Mouse (Mus musculus): ENCODE data around the gene Luzp2.

Luzp2 gene

DNA sequence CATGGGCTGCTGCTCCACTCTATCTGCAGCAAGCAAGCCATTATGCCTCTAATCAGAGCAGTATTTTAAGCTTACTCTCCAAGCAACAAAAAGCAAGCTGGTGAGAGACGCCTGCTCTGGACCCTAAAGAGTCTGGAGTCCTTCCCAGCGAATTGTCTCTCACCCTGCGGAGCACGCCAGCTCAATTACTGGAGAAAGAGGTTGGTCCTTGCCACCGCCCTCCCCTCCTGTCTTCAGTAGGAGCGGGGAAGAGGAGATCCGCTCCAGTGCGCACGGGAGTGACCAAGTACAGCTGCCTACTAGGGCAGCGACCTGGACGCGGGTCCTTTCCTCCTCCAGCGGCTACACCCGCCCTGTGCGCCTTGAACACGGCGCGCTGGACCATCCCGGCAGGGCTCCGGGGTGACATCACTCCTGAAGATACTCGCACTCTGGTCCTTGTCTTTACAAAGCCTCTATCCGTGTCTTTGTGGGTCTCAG lies at the start of gene Luzp2:
TSS of gene Luzp2 (plus strand) at position 127 of the 480 bp plus-strand sequence.
- DNase-seq = no peak

DNA sequence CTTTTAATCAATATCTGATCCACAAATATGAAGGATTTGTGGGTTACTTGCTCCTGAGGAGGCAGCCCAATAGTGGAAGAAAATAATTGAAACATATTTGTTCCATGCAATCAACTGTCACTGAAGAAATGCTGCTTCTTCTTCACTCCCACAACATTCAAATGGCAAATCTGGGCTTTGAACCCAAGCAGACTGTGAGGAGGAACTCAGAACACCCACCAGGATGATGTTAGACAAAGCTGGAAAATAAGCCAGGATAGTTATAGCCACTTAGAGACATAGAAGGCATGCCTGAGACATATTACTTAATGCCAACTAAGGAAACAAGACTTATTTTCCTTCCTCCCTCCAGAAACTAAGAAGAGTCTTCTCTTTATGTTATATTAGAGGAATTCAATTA lies 47.8 kb upstream of the Luzp2 start:
- no peak for DNase-seq

DNA sequence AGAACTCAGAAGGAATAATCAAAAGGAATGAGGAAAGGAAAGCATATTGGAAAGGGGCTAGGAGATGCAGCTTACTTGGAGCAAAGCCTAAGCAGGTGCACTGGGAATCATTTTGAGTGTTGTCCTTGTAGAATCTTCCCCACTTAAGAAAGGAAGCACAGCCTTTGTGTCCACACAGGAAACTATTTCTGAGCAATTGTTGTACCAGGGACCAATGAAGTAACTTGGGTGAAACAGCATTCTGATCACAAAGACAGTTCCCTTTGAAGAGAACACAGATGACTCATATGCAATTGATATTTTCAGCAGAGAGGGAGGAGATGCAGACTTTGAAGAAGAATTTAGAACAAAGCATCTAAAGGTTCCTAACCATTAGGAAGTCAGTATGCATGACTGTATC lies 16.7 kb upstream of the Luzp2 start:
- DNase-seq = no peak

DNA sequence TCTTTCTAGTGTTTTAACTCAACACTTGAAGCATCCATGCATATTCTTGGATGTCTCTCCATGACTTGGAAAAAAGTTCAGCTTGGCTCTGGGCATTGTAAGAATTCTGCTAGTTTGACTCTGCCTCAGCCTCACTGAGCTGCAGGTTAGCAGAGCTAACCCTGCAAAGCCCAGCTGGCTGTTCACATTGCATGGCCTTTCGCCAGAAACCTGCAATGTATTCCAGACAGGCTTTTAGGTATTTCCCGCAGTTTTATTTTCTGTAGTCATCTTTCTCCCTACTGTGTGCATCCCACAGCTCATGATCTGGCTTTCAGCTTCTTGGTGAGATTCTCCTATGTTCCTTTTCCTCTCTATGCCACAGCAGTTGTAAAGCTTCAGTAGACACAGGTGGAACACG lies 6.5 kb upstream of the Luzp2 start:
- no peak for DNase-seq

DNA sequence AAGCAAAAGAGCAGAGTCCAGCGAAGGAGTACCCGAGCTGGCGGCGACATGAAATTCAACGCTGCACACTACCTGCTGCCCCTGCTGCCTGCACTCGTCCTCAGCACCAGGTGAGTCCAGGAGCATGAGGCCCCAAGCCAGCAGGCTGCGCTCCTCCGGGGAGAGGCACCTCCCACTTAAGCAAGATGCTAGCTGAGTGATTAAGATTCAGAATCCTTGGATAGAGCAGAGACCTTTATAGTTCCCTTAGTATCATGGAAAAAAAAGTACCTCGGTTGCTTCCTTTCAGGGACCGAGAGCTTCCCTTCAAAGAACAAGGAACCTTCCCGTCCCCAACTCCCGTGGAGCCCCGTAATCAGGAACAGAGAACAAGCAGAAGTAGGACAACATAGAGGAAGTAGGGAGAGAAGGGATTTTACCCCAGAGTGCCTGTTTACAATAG lies 634 bp downstream of the Luzp2 start:
- no peak for DNase-seq

DNA sequence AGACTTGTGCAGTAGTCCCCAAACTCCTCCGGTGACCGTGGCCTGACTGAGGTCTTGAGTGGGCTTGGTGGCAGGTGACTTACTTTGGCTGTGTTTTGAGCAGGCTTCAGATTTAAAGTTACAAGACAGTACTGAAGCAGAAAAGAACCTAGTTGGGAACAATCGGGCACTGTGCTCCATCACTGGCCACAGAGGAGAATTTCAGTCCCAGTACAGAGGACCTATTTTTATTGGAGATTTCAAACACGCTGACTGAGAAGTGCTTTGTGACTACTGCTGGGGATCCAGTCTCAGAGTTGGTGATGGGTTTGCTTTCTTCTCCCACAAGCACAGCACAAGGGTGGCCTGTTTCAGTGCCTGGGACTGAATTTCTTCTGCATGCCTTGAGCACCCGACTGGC lies 1.1 kb downstream of the Luzp2 start:
- DNase-seq = no peak

DNA sequence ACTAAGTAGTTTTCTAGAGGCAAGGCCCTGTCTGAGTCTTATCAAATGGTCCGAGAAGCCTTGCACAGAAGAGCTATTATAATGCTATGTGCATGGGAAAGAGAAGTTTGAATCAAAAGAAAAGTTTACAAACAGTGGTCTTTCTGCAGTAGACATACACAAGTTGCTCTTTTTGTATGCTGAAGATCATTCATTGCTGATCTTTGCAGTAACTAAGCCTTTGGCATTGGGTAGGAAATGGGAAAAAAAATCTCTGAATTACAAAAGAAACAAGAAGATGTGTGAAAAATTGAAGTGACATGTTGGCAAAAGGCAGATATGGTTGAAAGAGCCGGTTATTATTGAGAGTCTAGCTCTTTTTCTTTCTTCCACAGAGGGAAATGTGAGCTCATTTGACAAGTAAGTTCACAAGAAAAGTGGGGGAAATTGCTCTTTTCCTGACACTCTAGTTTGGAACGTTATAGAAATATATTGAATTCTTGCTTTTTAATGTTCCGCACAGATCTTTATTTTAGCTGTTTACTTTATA lies 7.6 kb downstream of the Luzp2 start:
- DNase-seq = no peak

DNA sequence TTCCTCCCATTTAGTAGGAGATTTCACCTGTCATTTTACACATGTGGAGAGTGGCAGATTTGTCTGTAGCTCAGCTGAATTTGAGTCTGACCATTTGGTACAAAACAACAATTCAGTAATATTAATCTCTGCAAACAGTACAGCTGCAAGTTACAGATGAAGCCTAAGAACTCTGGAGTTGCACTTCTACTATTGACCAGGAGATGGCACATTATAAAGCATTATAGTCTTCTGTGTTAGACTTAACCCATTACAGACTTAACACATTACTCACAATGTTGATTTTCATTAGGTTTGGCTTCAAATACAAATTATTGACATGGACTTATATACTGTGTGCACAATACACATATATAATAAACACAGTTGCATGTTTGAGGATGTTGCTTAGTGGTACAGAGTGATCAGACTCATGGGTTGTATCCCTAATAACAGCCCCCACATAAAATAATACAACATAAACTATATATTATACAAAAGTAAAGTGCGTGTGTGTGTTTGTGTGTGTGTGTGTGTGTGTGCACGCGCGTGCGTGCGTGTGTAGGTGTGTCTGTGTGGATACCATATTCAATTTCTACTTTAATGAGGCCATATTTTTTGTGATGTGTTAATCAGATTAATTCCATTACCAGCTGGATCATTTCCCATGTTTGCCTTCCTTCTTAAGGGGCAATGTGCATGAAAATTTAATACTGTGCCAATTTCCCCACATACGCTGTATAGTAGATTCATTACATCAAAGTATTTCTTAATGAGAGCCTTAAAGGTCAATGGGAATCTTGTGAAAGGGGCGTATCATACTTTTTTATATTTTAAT lies 10.8 kb downstream of the Luzp2 start:
- no peak for DNase-seq

DNA sequence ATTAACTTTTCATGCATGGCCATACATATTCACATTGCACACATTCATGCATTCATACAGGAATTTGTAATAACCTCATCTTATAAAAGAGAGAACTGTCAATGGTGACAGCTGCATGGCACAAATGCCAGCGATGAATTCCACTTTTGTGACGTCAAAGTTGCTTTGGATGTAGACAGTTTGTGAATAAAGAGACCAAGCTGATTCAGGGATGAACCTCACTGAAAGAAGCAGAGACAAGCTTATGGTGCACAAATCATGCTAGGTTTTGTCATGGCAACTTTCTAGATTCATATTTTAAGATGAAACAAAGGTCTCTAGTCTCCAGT lies 11.4 kb downstream of the Luzp2 start:
- DNase-seq = no peak

DNA sequence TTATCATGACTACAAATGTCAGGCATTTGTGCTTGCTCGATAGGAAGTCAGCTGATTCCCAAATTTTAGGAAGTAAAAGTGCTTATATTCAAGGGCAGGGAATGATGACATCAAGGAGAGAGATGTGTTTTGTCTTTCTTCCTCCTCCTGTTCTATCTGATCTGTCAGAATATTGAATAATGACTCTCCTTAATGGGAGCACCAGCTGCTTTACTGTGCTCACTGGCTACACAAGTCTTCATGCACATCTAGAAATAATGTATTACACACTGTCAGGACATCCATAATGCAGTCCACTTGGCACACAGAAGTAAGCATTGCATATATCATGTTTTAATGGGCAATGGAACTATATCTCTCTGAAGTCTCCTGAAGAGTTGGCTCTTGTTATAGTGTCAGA lies 17.6 kb downstream of the Luzp2 start:
- DNase-seq = no peak

DNA sequence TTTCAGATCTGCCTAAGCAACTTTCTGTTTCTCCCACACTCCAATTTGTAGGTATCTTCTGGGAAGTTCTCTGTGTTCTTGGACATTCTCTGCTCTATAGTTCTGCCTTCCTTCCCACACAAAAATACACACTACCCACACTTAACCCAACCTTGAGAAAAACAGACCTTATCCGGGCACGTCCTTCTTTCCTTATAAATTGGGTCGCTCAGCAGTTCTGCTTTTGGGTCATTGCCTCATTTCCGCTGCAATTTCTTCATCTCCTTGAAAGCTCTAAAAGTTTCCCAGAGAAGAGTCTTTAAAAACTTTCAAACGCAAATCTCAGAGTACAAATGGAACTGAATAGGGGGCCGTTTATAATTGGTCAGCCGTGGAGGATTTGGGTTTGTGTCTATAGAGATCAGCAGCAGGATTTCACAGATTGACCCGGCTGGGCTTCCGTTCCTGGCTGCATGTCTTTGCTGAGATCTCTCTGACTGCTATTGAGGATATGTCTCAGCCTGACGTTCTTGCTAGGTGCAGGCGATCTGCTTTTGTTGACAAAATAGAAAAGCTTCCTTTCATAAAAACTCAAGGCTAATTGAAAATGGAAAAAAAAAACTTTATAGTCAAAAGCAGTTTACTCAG lies 26.0 kb downstream of the Luzp2 start:
- no peak for DNase-seq

DNA sequence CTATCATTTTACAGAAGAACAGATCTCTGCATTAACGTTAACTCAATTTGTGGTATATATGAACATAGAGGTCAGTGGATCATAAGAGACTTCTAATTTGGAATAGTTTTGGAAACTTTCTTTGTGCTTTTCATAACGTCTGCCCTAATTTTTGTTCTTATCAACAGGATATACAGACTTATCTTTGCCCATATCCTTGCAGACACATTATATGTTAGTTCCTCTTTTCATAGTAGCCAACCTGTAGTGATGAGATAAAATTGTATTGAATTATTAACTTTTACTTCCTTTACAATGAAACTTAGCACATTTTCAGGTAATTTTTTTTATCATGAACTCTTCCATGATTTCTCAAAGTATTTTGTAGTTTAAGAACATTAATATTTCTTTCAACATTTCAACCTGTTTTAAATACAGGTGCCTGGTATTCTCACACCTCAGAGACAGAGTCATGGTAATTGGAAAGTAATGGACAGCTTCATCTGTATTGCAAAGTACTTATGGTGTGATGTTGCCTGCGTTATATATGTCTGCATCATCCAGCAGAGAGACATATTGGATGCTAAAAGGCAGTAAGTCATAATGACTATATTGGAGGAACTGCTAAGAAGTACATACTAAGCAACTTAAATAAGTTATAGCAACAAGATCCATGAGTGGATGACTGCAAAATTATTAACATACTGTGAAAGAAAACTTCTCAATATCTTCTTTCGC lies 43.8 kb downstream of the Luzp2 start:
- no peak for DNase-seq

DNA sequence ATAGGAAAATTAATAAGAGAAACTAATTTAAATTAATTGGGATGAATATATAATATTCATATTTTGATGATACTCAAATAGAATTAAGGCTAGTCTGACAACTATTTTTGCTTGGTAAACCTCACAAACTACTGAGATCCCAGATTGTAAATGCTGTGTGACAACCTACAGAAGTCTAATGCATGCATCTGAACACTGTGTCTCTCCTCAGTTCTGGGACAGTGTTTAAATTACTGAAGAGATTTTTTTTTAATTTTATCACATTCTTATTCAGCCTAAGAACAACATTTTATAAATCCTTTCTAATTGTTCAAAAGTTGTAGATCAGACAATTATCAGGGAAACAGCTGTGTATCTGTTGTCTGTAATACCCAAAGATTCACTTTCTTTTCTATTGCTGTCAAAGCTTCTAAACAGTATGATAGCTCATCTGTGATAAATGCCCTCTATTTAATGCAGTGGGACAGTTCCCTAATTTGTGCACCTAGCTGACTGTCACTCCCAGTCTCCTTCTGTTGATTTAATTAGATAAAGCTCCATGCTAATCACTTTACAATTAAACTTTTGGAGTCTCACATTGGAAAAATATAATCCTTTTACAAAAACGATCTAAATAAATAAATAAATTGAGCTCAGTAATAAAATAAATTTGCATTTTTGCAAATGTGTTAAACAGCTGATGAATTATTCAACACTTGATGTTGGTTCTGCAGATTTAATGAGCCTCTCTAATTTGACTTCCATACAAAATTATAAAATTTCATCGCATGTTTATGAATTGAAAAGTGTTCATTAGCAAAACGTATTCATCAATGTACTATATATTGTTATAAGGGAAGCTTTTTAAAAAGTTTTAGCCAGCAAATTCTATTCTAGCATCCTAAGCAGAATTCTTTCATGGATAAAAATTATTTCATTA lies 58.7 kb downstream of the Luzp2 start:
- no peak for DNase-seq

DNA sequence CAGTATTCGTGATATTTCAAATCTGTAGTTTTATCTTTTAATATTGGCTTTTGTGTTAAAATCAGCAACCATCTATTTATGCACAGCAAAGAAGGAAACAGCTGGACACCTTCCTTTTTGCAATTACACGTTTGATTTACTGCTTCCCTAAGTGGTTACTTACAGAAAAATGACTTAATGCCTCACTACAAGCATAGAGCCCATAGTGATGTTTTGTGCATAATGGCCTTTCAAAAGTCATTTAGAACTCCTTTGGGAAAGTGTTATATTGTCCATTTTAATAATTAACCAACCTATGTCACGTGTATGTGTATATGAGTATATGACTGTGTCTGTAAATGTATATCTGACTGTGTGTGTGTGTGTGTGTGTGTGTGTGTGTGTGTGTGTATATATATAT lies 63.3 kb downstream of the Luzp2 start:
- no peak for DNase-seq

DNA sequence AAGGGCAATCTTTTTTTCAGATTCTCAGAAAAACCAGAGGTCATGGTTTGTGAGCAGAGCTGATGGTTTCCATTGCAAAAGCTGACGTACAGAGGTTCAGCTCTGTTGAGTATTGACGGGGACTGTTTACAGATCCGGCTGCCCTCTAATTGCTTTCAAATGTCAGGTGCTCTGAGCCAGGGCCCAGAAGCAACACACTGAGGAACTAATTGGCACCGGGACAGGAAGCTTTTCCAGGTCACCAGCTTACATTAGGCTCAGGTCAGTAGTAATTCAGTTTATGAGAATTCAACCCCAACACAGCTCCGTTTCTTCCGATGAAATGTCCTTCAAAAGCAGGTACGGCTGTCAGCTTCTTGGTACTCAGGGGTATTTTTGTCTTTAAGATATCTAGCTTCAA lies 74.7 kb downstream of the Luzp2 start:
- DNase-seq = peak; percentile 1

DNA sequence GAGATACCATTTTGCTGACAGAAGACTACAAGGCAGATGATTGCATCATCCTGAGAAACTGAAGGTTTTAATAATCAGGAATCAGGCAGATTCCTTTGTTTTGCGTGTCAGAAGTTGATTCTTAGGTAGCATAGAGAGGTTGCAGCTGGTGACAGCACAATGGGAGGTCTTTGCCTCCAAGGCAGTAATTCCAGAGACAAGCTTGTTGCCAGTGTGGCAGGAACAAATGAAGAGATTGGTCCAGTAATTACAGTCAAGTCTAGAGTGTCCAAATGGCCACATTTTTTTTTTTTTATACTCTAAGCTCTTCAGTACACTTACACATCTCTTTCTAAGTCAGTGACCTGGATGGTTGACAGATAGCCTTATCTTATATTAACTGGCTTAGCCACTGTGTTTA lies 78.7 kb downstream of the Luzp2 start:
- DNase-seq = no peak

DNA sequence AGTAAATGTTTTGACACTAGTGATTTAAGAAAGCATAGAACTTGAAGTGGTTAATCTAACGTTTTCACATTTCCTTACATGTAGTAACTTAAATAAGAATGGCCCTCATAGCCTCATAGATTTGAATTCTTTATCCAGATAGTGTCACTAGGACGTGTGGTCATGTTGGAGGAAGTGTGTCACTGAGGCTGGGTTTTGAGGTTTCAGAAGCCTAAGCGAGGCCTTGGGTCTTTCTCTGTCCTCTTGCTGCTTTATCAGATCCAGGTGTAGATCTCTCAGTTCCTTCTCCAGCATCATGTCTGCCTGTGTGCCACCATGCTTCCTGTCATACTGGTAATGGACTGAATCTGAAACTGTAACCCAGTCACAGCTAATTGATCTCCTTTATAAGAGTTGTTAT lies 86.7 kb downstream of the Luzp2 start:
- no peak for DNase-seq

DNA sequence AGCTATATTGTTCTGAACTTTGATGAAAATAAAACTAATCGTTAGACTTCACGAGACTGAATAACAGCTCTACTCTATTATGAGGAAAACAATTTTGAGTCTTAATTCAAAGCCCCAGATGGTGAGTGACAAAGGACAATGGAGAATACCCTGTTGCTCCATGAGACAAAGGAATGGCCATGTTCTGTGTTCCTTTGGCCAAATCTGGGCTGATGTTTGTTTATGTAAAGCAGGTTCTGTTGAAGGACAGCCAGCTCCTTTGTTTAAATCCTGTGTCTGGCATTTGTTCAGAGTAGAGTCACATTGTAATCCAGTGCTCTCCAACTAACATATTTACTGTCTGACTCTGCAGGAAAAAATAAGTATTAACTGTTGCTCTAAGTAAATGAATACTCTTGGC lies 121.5 kb downstream of the Luzp2 start:
- DNase-seq = no peak

DNA sequence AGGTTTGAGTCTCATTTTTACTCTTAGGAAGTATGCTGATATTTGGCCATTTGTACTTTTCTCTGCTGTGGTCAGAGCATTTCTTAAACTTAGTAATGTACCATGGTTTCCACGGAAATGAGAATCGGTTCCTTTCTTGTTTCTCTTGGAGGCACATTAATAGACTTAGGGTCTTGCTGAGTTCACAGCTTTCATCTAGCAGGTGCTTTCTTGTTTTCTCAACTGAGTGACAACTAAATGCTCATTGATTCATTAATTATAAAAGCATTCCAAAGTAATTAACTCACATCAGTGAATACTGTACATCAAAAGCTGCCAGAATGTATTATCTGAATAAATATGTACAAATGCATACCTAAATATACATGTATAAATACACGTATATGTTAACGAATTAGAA lies 127.4 kb downstream of the Luzp2 start:
- no peak for DNase-seq

DNA sequence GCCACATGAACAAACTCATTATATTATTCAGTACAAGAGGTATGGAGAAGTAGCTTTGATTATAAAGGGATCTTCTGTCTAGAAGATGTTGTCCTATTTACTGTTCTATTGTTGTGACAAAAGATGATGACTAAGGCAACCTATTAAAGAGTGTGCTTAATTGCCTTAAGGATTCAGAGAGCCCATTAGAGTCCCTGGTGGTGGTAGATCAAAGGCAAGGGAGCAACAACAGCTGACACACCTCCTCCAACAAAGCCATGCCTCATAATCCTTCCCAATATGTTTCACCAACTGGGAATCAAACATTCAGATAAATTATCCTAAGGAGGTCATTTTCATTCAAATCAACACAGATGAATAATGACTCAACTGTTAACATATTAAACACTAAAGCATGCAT lies 142.1 kb downstream of the Luzp2 start:
- no peak for DNase-seq

DNA sequence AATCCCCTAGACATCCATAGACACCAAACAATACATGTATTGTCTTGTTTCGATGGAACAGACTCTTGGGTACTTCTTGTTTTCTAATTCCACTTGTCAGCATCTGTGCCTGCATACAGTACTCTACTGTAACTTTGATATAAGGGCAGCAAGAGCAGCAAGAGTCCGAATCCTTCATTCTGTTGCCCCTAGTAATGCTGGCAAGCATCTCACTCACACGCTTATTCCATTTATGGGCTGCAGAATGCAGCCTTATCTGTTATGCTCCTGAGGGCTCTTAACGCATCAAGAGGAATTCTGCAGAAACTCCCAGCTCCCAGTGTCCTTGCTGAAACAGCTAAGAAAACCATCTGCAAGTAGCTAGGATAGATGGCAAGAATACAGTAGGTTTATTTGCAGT lies 145.3 kb downstream of the Luzp2 start:
- no peak for DNase-seq

DNA sequence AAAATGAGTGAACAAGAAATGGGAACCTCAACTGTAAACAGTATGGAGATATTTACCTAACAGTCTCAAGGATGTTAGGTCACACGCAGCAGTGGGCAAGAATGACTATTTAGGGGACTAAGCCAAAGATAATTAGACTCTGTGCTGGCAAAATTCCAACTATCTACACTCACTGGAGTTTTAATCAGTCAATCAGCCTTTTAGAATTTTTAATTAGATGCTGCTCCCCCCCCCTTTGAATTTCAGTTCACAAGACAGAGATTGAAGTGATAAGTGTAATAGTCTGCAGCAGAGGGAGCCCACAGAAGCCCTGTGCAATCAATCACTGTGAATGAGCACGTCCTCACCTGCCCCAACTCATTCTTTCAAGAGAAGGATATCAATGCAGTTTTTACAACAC lies 165.1 kb downstream of the Luzp2 start:
- DNase-seq = no peak
